Mouse (Mus musculus): ENCODE measurements around the gene Mta3. TPM values are rescaled to one million over a fixed set of nuclear protein-coding genes. Genes with fewer than 3 reads are reported as not detected.
A peak's percentile ranks its signal among the peaks of the same experiment; 100 is the strongest.

The Mta3 gene
- polyA plus RNA-seq, 1 experiment from 2014 or later, result 43.8 TPM

DNA sequence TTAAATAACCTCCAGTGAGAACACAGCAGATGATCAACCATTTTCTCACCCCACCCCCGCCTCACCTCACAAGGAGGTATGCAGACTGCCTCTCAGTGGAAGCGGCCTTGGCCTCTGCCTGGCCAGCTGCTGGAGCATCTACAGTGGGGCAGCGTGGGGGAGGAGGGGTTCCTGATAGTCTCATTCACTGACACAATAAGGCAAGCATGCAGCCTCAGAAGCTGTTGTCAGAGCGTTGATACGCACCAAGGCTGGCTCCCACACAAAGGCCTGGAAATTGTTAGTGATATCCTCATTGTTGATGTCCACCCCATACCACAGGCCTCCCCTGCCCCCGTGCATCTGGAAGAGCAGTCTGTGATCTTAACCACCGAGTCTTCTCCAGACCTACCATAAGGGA is 137.8 kb downstream of the Mta3 start:
- Histone ChIP-seq H3K27me3 (peaks cover 8% of the 10 kb centered on the region), H3K9me3 (no peaks in the 10 kb centered on the region), H3K4me2 (no peak overlapping the region), H3K36me3 (no peaks in the 10 kb centered on the region), H3K27ac (no peak overlapping the region), H3K9ac (no peak overlapping the region), H3K4me1 (no peaks in the 10 kb centered on the region), H3K4me3 (no peak overlapping the region)
- WGBS, result 75% methylated on average over 7 of the region's 7 CpGs
- no peak for ATAC-seq (ENCODE audit: insufficient number of reproducible peaks, insufficient read depth, low FRiP score, low TSS enrichment, low read depth)

DNA sequence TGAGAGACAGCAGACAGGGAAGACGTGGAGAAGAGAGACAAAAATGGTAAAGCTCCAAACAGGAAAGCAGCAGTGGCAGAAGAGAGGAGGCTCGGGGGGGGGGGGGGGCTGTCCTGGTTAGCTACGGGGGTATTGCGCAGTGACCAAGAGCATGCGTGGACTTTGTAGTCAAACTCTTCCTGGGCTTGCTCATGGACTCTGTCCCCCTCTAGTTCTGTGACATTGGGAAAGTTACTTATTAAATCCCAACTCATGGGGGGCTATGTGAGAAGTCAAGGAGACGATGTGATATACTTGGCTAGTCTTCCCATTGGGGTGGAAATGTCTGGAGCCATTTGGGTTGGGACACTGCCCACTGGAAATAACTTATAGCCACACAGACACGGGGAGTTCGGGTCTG is 139.6 kb downstream of the Mta3 start:
- peaks cover 12% of the 10 kb centered on the region; the same call in 1 of the 2 replicates for H3K4me1 ChIP-seq
- no peak overlapping the region for H3K27ac ChIP-seq
- peaks cover 7% of the 10 kb centered on the region for H3K27me3 ChIP-seq
- H3K4me2 ChIP-seq, result no peak overlapping the region
- H3K4me3 ChIP-seq, result no peak overlapping the region
- ATAC-seq (ENCODE audit: insufficient number of reproducible peaks, insufficient read depth, low FRiP score, low TSS enrichment, low read depth), result no peak
- no peak overlapping the region for H3K9ac ChIP-seq
- 84% methylated on average over 8 of the region's 8 CpGs for WGBS
- no peaks in the 10 kb centered on the region for H3K9me3 ChIP-seq
- H3K36me3 ChIP-seq, result no peaks in the 10 kb centered on the region

DNA sequence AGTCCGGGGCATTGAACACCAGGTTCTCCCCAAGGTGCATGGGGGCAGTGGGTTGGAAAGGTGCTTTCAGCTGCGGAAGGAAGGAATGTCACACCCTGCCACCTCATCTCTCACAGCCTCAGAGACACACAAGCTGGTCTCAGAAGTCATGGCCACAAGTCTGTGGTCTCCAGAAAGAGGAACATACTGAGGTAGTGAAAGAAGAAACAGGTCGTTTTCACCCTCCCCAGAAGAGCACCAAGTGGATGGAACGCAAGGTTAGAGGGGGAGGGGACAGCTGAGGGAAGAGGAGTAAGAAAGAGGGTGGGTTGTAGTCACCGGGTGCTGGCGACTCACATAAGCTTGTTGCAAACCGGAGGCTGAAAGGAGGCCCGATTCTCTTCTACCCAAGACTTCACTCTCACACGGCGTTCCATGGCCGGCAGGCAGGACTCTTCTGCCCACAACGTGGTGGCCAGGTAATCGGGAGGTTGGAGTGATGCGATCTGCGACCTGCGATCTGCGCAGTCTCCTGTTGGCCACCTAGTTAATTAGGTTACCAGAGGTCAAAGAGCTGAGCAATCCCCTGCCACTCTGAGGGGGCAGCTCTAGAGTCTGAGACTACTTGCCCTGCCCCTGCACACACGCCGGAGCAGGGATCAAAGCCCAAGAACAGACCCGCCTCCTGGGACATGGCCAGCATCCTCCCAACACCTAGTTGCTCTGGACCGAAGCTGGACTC is 140.5 kb downstream of the Mta3 start:
- H3K9me3 ChIP-seq, result no peaks in the 10 kb centered on the region
- WGBS, result 84% methylated on average over 21 of the region's 21 CpGs
- no peak overlapping the region for H3K4me3 ChIP-seq
- no peak overlapping the region for H3K4me2 ChIP-seq
- H3K27me3 ChIP-seq, result peaks cover 4% of the 10 kb centered on the region; the same call in 1 of the 2 replicates
- no peaks in the 10 kb centered on the region for H3K36me3 ChIP-seq
- H3K27ac ChIP-seq, result no peak overlapping the region
- H3K9ac ChIP-seq, result no peak overlapping the region
- H3K4me1 ChIP-seq, result peaks cover 12% of the 10 kb centered on the region; the same call in 1 of the 2 replicates
- ATAC-seq (ENCODE audit: insufficient number of reproducible peaks, insufficient read depth, low FRiP score, low TSS enrichment, low read depth), result no peak

DNA sequence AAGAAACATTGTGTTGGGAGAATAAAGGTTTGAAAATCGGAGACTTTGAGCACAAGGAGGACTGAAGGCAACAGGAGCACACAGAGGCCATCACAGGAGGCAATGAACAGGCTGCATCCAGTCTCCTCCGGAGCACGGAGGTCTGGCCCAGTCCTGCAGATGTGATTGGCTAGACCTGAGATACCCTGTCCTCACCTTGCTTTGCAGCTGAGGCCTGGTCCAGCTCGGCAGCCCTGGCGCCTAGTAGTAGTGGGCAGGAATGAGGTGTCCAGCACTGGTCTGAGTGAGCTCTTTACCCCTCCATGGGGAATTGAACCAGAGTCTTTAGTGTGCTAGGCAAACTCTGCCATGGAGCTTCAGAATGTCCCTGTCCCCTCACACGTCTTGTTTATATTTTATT is 141.1 kb downstream of the Mta3 start:
- H3K36me3 ChIP-seq, result no peaks in the 10 kb centered on the region
- H3K4me2 ChIP-seq, result no peak overlapping the region
- no peak overlapping the region for H3K4me3 ChIP-seq
- H3K9ac ChIP-seq, result no peak overlapping the region
- H3K27me3 ChIP-seq, result peaks cover 4% of the 10 kb centered on the region
- H3K9me3 ChIP-seq, result no peaks in the 10 kb centered on the region
- H3K27ac ChIP-seq, result no peak overlapping the region
- 88% methylated on average over 6 of the region's 6 CpGs for WGBS
- H3K4me1 ChIP-seq, result peaks cover 12% of the 10 kb centered on the region; the same call in 1 of the 2 replicates
- ATAC-seq (ENCODE audit: insufficient number of reproducible peaks, insufficient read depth, low FRiP score, low TSS enrichment, low read depth), result no peak

DNA sequence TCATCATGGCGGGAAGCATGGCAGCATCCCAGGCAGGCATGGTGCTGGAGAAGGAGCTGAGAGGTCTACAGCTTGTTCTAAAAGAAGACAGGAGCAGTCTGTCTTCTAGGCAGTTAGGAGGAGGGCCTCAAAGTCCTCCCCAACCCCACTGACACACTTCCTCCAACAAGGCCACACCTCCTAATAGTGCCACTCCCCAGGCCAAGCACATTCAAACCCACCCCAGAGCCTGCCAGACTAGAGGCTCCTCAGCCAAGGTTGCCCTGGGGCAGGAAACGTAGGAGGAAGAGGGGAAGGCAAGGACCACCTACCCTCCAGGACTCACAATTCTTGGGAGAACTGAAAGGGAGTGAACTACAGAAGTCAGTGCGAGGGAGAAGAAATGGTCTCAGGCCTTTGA is 141.9 kb downstream of the Mta3 start, which contains the start of gene Haao:
TSS of gene Haao (minus strand) at position 149 of the 400 bp plus-strand sequence.
- Histone ChIP-seq H3K4me1 (peaks cover 12% of the 10 kb centered on the region; the same call in 1 of the 2 replicates), H3K9ac (no peak within 1 kb of the TSS), H3K36me3 (no peaks in the 10 kb centered on the region), H3K9me3 (no peaks in the 10 kb centered on the region), H3K4me3 (no peak within 1 kb of the TSS), H3K27ac (no peak within 1 kb of the TSS), H3K27me3 (peaks cover 4% of the 10 kb centered on the region), H3K4me2 (no peak within 1 kb of the TSS)
- 75% methylated on average over 3 of the region's 3 CpGs for WGBS
- no peak for ATAC-seq (ENCODE audit: insufficient number of reproducible peaks, insufficient read depth, low FRiP score, low TSS enrichment, low read depth)

DNA sequence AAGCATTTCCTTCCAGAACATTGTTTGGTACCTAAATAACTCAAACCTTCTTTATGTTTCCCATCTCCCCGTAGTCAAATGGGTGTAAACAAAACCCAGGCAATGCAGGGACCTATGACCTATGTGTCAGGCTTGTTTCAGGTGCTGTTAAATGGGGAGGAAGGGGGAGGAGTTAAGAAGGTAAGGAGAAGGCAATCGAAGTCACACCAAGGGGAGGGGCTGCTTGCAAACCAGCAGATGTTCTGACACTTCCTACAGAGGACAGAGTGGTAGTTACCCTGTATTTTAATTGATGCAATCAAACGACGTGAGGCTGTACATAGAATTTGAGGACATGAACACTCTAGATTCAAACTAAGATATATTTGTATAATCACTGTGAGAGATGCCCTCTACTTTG is 142.5 kb downstream of the Mta3 start:
- WGBS, result 66% methylated on average over 4 of the region's 4 CpGs
- peaks cover 4% of the 10 kb centered on the region for H3K27me3 ChIP-seq
- ATAC-seq (ENCODE audit: insufficient number of reproducible peaks, insufficient read depth, low FRiP score, low TSS enrichment, low read depth), result no peak
- H3K27ac ChIP-seq, result no peak overlapping the region
- no peaks in the 10 kb centered on the region for H3K36me3 ChIP-seq
- no peak overlapping the region for H3K9ac ChIP-seq
- H3K9me3 ChIP-seq, result no peaks in the 10 kb centered on the region
- H3K4me3 ChIP-seq, result no peak overlapping the region
- no peak overlapping the region for H3K4me2 ChIP-seq
- H3K4me1 ChIP-seq, result peaks cover 12% of the 10 kb centered on the region; the same call in 1 of the 2 replicates

DNA sequence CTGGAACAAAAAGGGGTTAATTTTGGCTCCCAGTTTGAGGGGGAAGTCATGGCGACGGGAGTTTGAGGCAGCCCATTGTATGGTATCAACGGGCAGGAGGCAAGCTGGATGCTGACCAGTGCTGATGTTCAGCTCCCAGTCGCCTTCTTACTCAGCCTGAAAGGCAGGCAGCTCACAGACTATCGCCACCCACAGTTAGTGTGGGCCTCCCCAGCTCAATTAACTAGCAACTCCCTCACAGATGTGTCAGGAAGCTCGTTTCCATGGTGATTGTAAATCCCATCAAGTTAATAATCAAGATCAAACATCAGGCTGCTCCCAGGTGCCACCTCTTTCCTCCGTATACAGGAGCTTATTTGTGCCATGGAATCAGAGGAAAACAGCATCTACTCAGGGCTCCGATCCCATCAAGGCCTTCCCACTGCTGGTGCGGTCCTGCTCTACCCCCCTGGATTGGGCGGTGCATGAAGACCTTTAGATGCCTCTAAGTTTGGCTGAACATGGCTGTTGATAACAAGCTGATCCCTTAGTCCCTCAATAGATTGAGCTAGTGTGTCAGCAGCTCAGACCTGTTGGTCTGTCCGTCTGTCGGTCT is 143.2 kb downstream of the Mta3 start:
- peaks cover 4% of the 10 kb centered on the region for H3K27me3 ChIP-seq
- H3K4me3 ChIP-seq, result no peak overlapping the region
- H3K9ac ChIP-seq, result no peak overlapping the region
- H3K4me1 ChIP-seq, result peaks cover 12% of the 10 kb centered on the region; the same call in 1 of the 2 replicates
- 65% methylated on average over 12 of the region's 12 CpGs for WGBS
- ATAC-seq (ENCODE audit: insufficient number of reproducible peaks, insufficient read depth, low FRiP score, low TSS enrichment, low read depth), result no peak
- H3K27ac ChIP-seq, result no peak overlapping the region
- H3K4me2 ChIP-seq, result no peak overlapping the region
- no peaks in the 10 kb centered on the region for H3K36me3 ChIP-seq
- H3K9me3 ChIP-seq, result no peaks in the 10 kb centered on the region

DNA sequence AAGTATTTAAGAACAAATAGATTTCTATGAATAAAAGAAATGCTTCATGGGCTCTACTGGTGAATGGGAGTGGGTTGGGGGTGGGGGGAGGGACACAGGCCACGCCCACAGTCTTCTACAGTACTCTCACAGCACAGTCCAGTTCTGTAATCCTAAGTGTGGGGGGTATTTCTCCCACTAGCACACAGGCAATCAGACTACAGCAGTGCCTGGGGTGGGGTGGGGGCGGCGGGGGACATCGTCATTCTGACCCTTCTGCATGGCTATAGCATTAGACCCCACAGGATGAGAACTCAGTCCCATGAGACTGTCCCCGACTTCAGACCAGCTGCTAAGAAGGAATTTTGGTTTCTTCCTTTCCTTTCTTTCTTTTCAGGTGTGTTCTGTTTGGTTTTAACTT is 143.8 kb downstream of the Mta3 start:
- ATAC-seq (ENCODE audit: insufficient number of reproducible peaks, insufficient read depth, low FRiP score, low TSS enrichment, low read depth), result no peak
- Histone ChIP-seq H3K9ac (no peak overlapping the region), H3K4me1 (peaks cover 12% of the 10 kb centered on the region; the same call in 1 of the 2 replicates), H3K4me3 (no peak overlapping the region), H3K9me3 (no peaks in the 10 kb centered on the region), H3K27me3 (peaks cover 4% of the 10 kb centered on the region), H3K4me2 (no peak overlapping the region), H3K36me3 (no peaks in the 10 kb centered on the region), H3K27ac (no peak overlapping the region)
- 75% methylated on average over 5 of the region's 5 CpGs for WGBS

DNA sequence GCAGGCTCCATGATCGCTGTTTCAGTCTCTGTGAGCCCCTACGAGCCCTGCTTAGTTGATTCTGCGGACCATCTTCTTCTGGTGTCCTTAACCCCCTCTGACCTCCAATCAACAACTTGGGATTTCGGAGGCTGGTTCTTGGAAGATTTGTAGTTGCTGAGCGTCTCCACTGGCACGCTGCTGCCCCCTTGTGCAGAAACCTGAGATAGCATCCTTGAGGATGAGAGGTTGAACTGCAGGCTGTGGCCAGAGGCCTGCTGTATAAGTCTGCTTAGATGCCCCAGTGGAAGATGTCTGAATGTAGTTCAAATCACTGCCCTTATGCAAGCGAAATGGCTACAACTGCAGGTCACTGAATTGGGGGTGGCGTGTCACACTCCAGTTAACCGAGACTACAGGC is 144.5 kb downstream of the Mta3 start:
- Histone ChIP-seq H3K4me3 (0 out of 2 replicates have a peak overlapping the region, but pooled peaks have one; percentile 1), H3K27me3 (peaks cover 4% of the 10 kb centered on the region), H3K27ac (no peak overlapping the region), H3K4me2 (peak overlapping the region; percentile 39), H3K36me3 (no peaks in the 10 kb centered on the region), H3K9ac (no peak overlapping the region), H3K4me1 (peaks cover 12% of the 10 kb centered on the region; the same call in 1 of the 2 replicates), H3K9me3 (no peaks in the 10 kb centered on the region)
- no peak for ATAC-seq (ENCODE audit: insufficient number of reproducible peaks, insufficient read depth, low FRiP score, low TSS enrichment, low read depth)
- 12% methylated on average over 9 of the region's 9 CpGs for WGBS

DNA sequence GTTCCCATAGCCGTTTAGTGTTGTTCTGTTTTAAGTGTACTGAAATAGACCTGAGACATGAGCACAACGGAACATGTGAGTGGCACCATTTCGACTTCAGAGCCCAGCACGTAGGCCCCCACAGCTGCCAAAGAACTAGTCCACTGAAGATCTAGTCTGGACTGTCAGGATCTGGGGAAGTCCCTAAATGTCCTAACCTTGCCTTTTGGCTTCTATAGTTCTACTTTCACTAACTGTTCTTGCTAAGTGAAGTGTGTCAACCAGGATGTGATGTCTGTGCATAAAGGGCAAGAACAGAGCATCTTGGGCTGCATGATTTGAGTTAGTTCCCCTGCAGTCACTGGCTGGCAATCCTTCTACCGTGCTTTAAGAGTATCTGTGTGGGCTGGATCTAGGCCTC is 144.9 kb downstream of the Mta3 start:
- Histone ChIP-seq H3K9me3 (no peaks in the 10 kb centered on the region), H3K27me3 (peaks cover 4% of the 10 kb centered on the region), H3K4me3 (no peak overlapping the region), H3K9ac (no peak overlapping the region), H3K4me2 (no peak overlapping the region), H3K36me3 (no peaks in the 10 kb centered on the region), H3K27ac (no peak overlapping the region), H3K4me1 (peaks cover 12% of the 10 kb centered on the region; the same call in 1 of the 2 replicates)
- WGBS, result 76% methylated on average over 5 of the region's 5 CpGs
- no peak for ATAC-seq (ENCODE audit: insufficient number of reproducible peaks, insufficient read depth, low FRiP score, low TSS enrichment, low read depth)

DNA sequence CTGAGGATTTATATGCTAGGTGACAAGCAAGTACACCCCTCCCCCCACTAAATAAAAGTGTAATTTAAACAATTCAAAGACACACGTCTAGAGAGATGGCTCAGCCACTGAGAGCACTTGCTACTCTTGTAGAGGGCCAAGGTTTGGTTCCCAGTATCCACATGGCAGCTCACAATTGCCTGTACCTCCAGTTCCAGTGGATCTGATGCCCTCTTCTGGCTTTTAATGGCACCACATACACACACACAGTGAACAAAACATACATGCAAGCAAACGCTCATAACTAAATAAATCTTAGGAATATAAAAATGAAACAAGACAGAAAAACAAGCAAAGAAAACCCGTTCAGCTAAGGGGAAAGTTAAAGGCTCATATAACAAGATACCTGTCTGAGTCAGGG is 147.9 kb downstream of the Mta3 start:
- Histone ChIP-seq H3K9ac (no peak overlapping the region), H3K4me3 (no peak overlapping the region), H3K4me1 (peaks cover 12% of the 10 kb centered on the region; the same call in 1 of the 2 replicates), H3K27ac (no peak overlapping the region), H3K9me3 (no peaks in the 10 kb centered on the region), H3K27me3 (peaks cover 4% of the 10 kb centered on the region), H3K36me3 (no peaks in the 10 kb centered on the region), H3K4me2 (peak overlapping the region; percentile 16)
- ATAC-seq (ENCODE audit: insufficient number of reproducible peaks, insufficient read depth, low FRiP score, low TSS enrichment, low read depth), result no peak
- 50% methylated on average over 3 of the region's 3 CpGs for WGBS

Data from embryonic facial prominence, embryonic 13.5 days (tissue).